Mouse (Mus musculus) bone marrow macrophage, adult 2 months (primary cell): ENCODE measurements at regions not wholly inside any gene's neighbourhood (a gene's known extent, or its start where the extent isn't known, plus 50 kb on each side); places are given as distances from the start of the nearest gene placed in this dataset.

Source experiments
- CTCF ChIP-seq: IDR thresholded peaks from 2 replicates; pipeline ENCODE4 v1.5.1; 2012; ENCODE audit warnings: low read depth, mild to moderate bottlenecking, low read length, moderate library complexity
- POLR2A ChIP-seq: IDR thresholded peaks from 2 replicates; pipeline ENCODE4 v1.6.1; 2012; ENCODE audit warnings: mild to moderate bottlenecking, low read depth, low read length, borderline replicate concordance

GRCm38 (mm10) chr5:106775010-106775693, 78.1 kb upstream of the Zfp644 start:
- TF ChIP-seq CTCF (no peak), POLR2A (no peak)
